Mouse (Mus musculus) MN1 (cell line): Measurements from ENCODE around the gene Nemp1.
"Not testable (repeated sequence)": the region's sequence is repeated elsewhere in the genome, so short reads cannot be mapped to it uniquely, and the experiment has no call there.

ENCODE experiments used
- DNase-seq: peaks from one replicate; pipeline ENCODE4 v3.0.0-alpha.2; 2016; ENCODE audit warnings: low spot score

The Nemp1 gene

GRCm38 (mm10) chr10:127645791-127646190 lies 20.9 kb upstream of the Nemp1 start:
- no peak for DNase-seq

GRCm38 (mm10) chr10:127652906-127653638 lies 13.6 kb upstream of the Nemp1 start:
- no peak for DNase-seq

DNA sequence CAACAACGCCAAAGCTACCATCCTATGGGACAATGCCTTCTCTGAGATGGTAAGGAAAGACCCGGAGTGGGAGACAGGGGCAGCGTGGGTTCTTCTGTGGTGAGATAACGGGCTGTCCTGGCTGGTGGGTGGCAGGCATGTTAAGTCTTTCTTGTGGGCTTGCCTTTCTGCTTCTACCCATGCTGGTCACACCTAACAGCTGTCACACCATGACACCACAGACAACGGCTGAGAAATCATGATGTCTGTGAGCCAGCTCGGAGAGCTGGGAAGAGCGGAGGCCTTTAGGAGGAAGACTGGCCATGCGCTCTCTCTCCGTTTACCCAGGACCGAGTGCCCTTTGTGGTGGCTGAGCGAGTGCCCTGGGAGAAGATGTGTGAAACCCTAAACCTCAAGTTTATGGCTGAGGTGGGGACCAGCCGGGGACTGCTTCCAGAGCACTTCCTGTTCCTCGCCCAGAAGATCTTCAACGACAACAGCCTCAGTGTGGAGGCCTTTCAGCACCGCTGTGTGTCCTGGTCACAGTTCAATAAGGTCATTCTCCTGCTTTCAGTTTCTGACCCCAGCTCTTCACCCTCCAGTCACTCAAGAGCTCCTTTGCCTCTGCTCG lies 11.6 kb upstream of the Nemp1 start:
- DNase-seq, result no peak

GRCm38 (mm10) chr10:127657617-127658016 lies 9.1 kb upstream of the Nemp1 start:
- DNase-seq, result not testable (repeated sequence)

DNA sequence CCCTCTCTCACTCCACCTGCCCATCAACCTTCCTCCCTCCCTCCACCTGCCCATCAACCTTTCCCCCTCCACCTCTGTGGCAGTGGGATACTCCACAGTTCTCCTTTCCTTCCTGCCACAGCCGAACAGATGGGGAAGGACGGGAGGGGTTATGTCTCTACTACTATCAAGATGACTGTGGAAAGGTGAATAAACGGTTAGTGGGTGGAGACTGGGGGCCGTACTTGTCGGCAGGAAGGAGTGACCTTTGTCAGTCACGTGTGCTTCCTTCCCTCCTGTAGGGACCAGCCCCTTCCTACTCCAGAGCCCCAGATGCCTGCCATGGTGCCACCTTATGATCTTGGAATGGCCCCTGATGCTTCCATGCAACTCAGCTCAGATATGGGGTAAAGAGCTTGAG lies 8.6 kb upstream of the Nemp1 start:
- DNase-seq, result no peak

- no peak for DNase-seq
Measured at GRCm38 (mm10) chr10:127659551-127659950, 7.2 kb upstream of the Nemp1 start.

DNA sequence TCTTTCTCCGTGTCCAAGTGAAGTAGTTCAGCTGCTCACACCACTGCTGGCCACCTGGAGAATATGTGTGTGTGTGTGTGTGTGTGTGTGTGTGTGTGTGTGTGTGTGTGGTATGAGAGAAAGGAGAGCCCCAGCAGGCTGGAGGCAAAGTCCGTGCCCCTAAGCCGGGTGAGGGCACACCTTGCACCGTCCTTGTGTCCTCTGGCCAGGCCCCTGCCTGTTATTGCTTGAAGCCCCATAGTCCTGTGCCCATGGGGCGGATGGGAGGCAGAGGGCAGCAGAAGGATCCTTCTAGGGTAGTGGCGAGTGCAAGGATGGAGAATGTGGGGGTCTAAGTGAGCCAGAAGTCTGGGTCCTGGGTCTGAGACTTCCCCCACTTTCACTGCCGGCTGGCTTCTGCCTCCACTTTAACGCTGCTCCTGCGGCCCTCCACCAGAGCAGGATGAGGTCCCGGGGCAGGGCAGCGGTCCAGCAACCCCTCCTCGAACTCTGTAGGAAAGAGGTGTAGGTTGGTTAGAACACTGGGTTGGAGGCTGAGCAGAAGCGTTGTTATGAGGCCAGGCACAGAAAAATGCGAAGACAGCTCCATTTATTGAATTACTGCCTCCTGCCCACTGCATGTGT lies 5.3 kb upstream of the Nemp1 start:
- DNase-seq, result no peak

DNA sequence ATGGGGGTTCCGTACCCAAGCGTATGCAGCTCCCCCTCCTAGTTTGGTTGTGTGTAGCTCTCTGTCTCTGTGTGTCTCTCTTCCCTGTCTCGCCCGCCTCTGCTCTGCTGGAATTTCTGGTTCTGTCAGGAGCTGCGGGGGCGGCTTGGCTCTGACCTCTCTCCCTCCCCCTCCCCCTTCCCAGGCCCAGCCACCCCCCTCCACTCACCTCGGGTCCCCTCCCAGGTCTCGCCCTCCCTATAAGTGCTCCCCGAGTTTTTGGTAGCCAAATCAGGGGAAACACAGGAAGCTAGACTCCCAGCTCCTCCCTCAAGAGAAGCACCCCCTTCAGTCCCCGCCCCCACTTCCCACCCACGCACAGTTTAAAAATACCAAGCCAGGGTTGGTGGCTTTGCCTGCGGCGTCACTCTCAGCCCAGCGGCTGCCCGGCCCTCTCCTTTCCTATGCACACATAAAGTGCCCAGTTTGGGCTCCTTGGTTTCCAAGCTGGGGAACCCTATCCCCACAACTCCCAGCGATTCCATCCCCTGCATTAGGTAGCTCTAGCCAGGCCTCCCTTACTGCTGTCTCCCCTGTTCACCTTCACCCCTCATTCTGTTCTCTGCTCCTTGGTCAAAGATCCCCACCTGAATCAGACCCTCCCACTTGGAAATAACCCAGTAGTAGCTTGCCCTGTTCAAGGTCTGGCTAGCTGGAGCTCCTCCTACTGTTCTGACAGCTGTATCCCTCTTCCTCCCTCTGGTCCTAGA lies 4.6 kb upstream of the Nemp1 start:
- peak; percentile 40 for DNase-seq

- DNase-seq, result no peak
Measured at GRCm38 (mm10) chr10:127662666-127663253, 3.9 kb upstream of the Nemp1 start.

- DNase-seq, result no peak
Measured at GRCm38 (mm10) chr10:127663590-127663989, 3.1 kb upstream of the Nemp1 start.

DNA sequence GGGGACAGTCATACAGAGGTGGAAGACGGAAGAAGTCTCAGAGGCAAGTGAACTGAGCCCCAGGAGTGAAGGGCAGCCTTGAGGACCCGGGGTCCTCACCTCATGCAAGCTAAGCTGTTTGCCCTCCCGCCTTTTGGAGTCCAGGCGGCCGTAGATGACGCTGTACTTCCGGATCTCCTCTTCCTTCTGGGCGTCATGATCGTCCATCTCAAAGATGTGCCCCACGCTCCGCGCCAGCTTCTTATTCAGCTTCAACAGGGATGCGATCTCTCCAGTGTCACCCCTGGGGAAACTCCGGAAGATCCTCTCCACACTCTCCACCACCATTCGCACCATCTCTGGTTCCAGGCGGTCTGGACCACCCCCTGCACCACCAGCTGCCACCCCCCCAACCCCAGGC lies 2.5 kb upstream of the Nemp1 start:
- no peak for DNase-seq

GRCm38 (mm10) chr10:127664891-127665290 lies 1.8 kb upstream of the Nemp1 start:
- DNase-seq, result no peak

DNA sequence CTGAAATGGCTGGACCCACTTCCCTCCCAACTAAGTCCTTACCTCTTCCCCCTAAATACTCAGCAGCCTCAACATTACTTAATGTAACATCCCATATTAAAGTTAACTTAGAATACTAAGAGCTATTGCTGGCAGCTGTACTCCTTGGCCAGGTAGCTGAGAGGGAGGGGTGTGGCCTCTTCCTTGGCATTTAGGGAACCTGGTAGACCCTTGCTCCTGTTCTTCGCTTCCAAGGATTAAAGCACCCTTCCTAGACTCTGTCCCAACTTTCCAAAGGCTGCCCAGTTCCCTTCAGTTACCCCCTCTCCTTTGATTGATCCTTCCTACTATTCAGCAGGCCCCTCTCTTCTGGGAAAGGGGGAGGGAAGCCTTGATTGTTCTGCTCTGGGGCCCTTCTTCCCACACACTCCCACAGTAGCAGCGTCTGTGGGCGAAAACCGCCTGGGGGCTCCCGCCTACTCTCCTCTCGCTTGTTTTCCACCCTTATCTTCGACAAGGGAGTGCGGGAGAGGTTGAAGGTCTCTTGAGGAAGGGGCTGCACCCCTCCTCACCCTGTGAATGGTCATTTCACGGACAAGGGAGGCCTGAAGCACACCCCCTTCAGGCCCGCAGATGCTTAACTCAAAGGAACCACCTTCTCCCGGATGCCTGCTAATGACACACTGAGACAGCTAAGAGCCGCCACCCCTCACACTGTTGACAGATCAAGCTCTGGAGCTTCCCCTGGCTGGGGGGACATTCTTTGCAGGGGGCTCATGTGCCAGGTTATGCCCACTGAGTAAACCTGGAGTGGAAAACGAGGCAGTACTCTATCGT lies 1.1 kb upstream of the Nemp1 start:
- peak; percentile 22 for DNase-seq

DNA sequence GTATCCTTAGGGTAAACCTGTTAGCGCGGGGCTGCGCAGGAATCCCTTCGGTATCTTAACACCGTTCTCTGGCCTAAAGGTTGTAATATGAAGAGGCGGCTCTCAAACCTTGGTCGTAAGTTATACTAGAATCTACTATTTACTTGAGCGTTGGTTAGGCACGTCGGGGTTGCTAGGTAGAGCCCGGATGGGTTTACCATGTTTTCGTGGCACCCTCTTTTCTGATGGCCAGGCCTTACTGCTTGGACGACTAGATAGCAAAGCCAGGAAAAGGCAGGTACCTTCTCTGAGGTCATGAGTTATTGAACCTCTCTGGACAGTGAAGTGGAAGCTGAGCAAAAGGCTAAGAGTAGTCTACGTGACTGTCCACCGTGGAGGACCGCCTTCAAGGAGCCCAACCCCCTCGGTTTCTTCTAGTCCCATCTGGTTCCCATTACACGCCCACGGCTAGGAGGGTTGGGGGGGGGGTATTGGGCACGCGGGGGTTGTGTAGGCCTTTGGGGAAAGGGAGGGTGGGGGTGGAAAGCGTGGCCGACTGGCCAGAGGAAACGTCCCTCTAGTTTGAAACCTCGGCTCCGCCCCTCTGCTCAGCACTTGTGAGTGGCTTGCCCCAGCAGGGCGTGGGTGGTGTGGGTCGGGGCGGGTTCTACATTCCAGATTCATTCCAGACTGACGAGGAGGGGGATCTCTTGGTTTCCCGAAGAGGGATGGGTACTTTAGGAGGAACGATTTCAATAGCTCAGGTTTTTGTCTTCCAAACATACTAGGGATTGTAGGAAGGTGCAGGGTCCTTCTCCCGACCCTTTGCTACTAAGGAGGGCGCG lies 780 bp downstream of the Nemp1 start:
- peak; percentile 81 for DNase-seq

DNA sequence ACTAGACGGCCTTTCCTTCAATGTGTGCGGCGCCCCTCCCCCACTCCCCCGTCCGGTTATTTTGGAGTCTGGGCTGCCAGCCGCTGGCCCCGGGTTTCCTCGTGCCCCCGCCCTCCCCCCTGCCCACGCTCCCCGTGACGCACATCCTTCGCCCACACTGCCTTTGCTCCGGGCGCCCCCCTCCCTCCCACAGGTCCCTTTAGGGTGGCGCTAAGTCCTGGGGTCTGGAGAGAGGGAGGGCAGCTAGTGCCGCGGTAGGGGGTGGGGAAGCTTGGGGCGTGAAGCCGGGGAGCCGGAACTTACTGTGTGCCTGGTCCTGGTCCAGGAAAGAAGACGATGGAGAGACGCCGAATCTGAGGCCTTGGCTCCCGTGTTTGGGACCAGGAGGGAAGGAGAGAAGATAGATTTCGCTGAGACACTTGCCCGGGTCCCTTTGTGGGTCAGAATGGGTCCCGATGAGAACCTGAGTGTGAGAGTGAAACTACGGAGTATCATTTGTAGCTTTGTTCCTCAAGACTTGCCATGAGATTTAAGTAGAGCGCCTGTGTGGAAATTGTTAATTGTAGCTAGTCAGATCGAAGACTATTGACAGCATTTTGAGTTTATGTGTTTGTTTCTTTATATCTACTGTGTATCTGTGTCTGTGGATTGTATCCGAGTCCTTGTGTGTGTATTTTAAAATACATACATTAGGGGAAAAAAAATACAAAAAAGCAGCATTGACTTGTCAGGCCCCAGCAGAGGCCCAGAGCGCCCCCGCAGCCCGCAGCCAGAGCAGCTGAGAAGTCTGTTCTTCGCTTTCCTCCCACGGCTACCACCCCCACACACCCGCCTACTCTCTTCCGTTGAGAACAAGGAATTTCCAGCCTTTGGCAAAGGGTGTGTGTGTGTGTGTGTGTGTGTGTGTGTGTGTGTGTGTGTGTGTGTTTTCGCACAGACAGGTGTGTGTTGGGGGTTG lies 1.7 kb downstream of the Nemp1 start, which contains the start of gene Nab2:
Gene Nab2 (minus strand): TSS at position 476 of the 958 bp plus-strand sequence.
- DNase-seq, result peak; percentile 59

DNA sequence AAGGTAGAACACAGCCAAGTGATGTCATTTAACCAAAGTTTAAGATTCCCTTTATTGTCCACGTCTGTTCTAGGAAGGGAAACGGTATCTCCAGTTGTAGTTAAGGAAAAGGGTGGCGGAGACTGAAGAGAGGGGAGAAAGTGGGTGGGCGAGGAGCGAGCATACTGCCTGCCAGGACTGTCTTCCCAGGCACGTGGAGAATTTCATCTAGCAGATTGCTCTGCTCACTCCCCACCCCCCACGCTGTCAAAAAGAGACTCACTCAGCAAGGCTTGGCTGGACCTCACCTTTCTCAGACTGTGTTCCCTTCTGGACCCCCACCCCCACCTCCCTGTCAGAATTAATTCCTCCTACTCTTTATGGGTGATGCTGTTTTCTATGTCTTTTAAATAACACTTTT lies 2.5 kb downstream of the Nemp1 start:
- DNase-seq, result peak; percentile 14

GRCm38 (mm10) chr10:127670185-127670584 lies 3.5 kb downstream of the Nemp1 start:
- DNase-seq, result no peak

- DNase-seq, result no peak
Measured at GRCm38 (mm10) chr10:127671276-127671675, 4.6 kb downstream of the Nemp1 start.

- no peak for DNase-seq
Measured at GRCm38 (mm10) chr10:127674046-127674655, 7.5 kb downstream of the Nemp1 start.
